Mouse (Mus musculus): ENCODE measurements around the gene Nxpe5. TPM values are rescaled to one million over a fixed set of nuclear protein-coding genes. Genes with fewer than 3 reads are reported as not detected.
"Not testable (repeated sequence)": the region's sequence is repeated elsewhere in the genome, so short reads cannot be mapped to it uniquely, and the experiment has no call there.

Nxpe5 gene
- polyA plus RNA-seq, 1 experiment from 2014 or later = not detected

DNA sequence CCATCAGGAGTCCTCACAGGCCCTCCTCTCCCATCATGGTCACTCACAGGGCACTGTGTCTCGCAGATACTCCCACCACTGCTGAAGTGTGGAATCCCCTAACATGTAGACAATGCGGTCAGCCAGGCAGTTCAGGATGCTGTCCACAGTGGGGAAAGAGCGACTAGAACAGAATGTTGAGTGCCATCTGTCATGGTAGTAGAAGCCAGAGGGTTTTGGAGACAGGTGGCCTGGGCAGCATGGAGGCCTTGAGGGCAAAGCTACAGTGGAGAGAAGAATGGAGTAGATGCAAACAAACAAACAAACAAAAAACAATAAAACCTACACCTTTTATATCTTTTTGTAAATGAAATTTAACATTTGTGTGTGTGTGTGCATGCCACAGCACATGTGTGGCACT, 23.6 kb upstream of the Nxpe5 start:
- Histone ChIP-seq H3K4me3 (ENCODE audit: low read depth, low read length) (no peak overlapping the region), H3K27ac (replicated peaks; ENCODE audit: low read depth, low read length) (no peak overlapping the region), H3K9me3 (ENCODE audit: control insufficient read depth, low read length) (0 out of 2 replicates have a peak, but pooled peaks cover 5% of the 10 kb centered on the region), H3K27me3 (replicated peaks; ENCODE audit: control insufficient read depth, insufficient read depth, low read length) (no peaks in the 10 kb centered on the region), H3K4me2 (ENCODE audit: low read depth, low read length) (no peak overlapping the region), H3K9ac (ENCODE audit: low read depth, low read length) (no peak overlapping the region), H3K4me1 (ENCODE audit: control insufficient read depth, insufficient read depth, low read length) (no peaks in the 10 kb centered on the region), H3K36me3 (ENCODE audit: control insufficient read depth, insufficient read depth, low read length) (no peaks in the 10 kb centered on the region)
- ATAC-seq (ENCODE audit: low read depth) (no peak), DNase-seq (ENCODE audit: low spot score) (no peak)
- 84% methylated on average over 3 of the region's 3 CpGs for WGBS

DNA sequence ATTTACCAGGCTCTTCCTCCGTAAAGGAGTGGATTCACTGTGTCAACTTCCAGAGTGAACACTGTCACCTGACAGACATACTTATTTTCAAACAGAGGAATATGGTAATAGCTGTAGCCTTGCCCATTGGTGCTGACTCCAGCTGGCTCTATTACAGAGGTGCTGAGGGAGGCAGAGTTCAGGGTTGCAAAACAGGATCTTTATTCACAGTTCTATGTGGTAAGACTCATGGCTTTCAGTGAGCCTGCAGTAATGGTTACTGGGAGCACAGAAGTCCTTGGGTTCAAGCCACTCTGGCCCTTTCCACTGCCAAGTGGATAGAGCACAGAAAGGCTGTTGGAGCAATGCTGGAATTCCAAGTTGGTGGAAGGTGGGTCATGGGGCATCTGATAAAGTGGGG, 18.4 kb upstream of the Nxpe5 start:
- Histone ChIP-seq H3K27ac (replicated peaks; ENCODE audit: low read depth, low read length) (no peak overlapping the region), H3K9me3 (ENCODE audit: control insufficient read depth, low read length) (0 out of 2 replicates have a peak, but pooled peaks cover 5% of the 10 kb centered on the region), H3K36me3 (ENCODE audit: control insufficient read depth, insufficient read depth, low read length) (no peaks in the 10 kb centered on the region), H3K9ac (ENCODE audit: low read depth, low read length) (no peak overlapping the region), H3K27me3 (replicated peaks; ENCODE audit: control insufficient read depth, insufficient read depth, low read length) (no peaks in the 10 kb centered on the region), H3K4me1 (ENCODE audit: control insufficient read depth, insufficient read depth, low read length) (no peaks in the 10 kb centered on the region), H3K4me3 (ENCODE audit: low read depth, low read length) (no peak overlapping the region), H3K4me2 (ENCODE audit: low read depth, low read length) (no peak overlapping the region)
- DNase-seq (ENCODE audit: low spot score) (no peak), ATAC-seq (ENCODE audit: low read depth) (no peak)
- WGBS = 86% methylated on average over 1 of the region's 1 CpGs

DNA sequence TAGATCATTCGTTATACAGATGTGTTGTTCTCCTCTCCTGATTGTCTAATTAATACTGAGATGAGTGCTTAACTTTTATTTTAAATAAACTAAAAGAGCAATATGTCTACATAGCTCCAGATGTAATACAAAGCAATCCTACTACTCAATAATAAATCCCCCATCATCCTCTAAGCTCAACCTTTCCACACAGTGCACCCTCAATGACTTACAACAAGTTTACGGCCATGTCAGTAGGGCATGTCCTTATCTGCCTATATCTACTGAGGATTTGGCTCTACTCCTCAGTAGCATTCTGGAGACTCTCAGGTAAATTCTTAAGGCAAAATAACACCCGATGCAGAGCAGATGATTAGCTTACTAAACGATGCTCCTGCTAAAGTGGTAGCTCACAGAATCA, 17.8 kb upstream of the Nxpe5 start:
- no peak overlapping the region for H3K9ac ChIP-seq (ENCODE audit: low read depth, low read length)
- ATAC-seq (ENCODE audit: low read depth) = no peak
- no peak for DNase-seq (ENCODE audit: low spot score)
- no peak overlapping the region for H3K4me2 ChIP-seq (ENCODE audit: low read depth, low read length)
- no peaks in the 10 kb centered on the region for H3K4me1 ChIP-seq (ENCODE audit: control insufficient read depth, insufficient read depth, low read length)
- no peak overlapping the region for H3K4me3 ChIP-seq (ENCODE audit: low read depth, low read length)
- no peaks in the 10 kb centered on the region for H3K27me3 ChIP-seq (replicated peaks; ENCODE audit: control insufficient read depth, insufficient read depth, low read length)
- 83% methylated on average over 4 of the region's 4 CpGs for WGBS
- H3K9me3 ChIP-seq (ENCODE audit: control insufficient read depth, low read length) = 0 out of 2 replicates have a peak, but pooled peaks cover 5% of the 10 kb centered on the region
- no peaks in the 10 kb centered on the region for H3K36me3 ChIP-seq (ENCODE audit: control insufficient read depth, insufficient read depth, low read length)
- no peak overlapping the region for H3K27ac ChIP-seq (replicated peaks; ENCODE audit: low read depth, low read length)

- not testable (repeated sequence) for ATAC-seq (ENCODE audit: low read depth); H3K9ac ChIP-seq (ENCODE audit: low read depth, low read length); H3K27ac ChIP-seq (replicated peaks; ENCODE audit: low read depth, low read length); H3K27me3 ChIP-seq (replicated peaks; ENCODE audit: control insufficient read depth, insufficient read depth, low read length); H3K9me3 ChIP-seq (ENCODE audit: control insufficient read depth, low read length); H3K4me1 ChIP-seq (ENCODE audit: control insufficient read depth, insufficient read depth, low read length); DNase-seq (ENCODE audit: low spot score); H3K4me2 ChIP-seq (ENCODE audit: low read depth, low read length); H3K36me3 ChIP-seq (ENCODE audit: control insufficient read depth, insufficient read depth, low read length); H3K4me3 ChIP-seq (ENCODE audit: low read depth, low read length)
- WGBS = 92% methylated on average over 13 of the region's 13 CpGs
Observed at GRCm38 (mm10) chr5:138216632-138217031, 9.1 kb upstream of the Nxpe5 start.

DNA sequence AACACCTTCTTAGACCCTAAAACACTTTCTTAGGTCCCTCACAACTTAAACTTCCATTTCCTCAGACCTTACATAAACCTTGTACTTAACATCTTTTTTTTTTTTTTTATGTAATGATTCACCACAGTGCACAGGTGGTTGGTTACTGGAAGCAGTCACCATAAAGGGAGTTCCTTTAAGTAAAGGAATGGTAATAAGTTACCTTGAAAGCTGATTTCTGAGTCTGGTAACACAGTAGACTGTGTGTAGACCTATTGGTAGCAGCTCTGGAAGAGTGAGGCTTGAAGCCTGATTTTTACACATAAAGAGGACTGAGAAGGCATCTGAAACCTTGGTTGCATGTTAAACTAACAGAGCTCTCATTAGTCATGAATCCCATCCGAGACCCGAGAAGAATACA, 5.8 kb upstream of the Nxpe5 start:
- DNase-seq (ENCODE audit: low spot score) (no peak), ATAC-seq (ENCODE audit: low read depth) (no peak)
- Histone ChIP-seq H3K9ac (ENCODE audit: low read depth, low read length) (no peak overlapping the region), H3K9me3 (ENCODE audit: control insufficient read depth, low read length) (peaks cover 5% of the 10 kb centered on the region; the same call in 1 of the 2 replicates), H3K27ac (replicated peaks; ENCODE audit: low read depth, low read length) (no peak overlapping the region), H3K4me3 (ENCODE audit: low read depth, low read length) (no peak overlapping the region), H3K4me1 (ENCODE audit: control insufficient read depth, insufficient read depth, low read length) (no peaks in the 10 kb centered on the region), H3K4me2 (ENCODE audit: low read depth, low read length) (no peak overlapping the region), H3K27me3 (replicated peaks; ENCODE audit: control insufficient read depth, insufficient read depth, low read length) (no peaks in the 10 kb centered on the region), H3K36me3 (ENCODE audit: control insufficient read depth, insufficient read depth, low read length) (no peaks in the 10 kb centered on the region)
- 72% methylated on average over 2 of the region's 2 CpGs for WGBS

DNA sequence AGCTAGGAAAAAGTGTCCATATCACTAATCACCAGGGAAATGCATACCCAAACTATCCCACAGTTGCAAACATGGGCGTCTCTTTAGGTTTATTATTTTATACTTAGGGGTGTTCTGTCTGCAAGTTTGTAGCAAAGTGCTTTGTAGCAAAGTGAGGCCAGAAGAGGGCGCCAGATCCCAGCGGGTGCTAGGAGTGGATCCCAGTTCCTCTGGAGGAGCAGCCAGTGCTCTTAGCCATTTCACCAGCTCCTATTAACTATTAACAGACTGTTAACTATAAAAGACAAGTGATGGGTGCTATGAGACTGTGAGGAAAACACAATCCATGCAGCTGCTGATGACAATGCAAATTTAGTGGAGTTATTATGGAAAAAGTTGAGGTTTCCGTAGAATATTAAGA, 3.6 kb upstream of the Nxpe5 start:
- DNase-seq (ENCODE audit: low spot score) (peak; percentile 60), ATAC-seq (ENCODE audit: low read depth) (no peak)
- no peak overlapping the region for H3K27ac ChIP-seq (replicated peaks; ENCODE audit: low read depth, low read length)
- H3K4me3 ChIP-seq (ENCODE audit: low read depth, low read length) = no peak overlapping the region
- no peaks in the 10 kb centered on the region for H3K36me3 ChIP-seq (ENCODE audit: control insufficient read depth, insufficient read depth, low read length)
- H3K4me1 ChIP-seq (ENCODE audit: control insufficient read depth, insufficient read depth, low read length) = no peaks in the 10 kb centered on the region
- no peak overlapping the region for H3K4me2 ChIP-seq (ENCODE audit: low read depth, low read length)
- H3K9ac ChIP-seq (ENCODE audit: low read depth, low read length) = no peak overlapping the region
- WGBS = 22% methylated on average over 4 of the region's 4 CpGs
- no peaks in the 10 kb centered on the region for H3K27me3 ChIP-seq (replicated peaks; ENCODE audit: control insufficient read depth, insufficient read depth, low read length)
- no peaks in the 10 kb centered on the region for H3K9me3 ChIP-seq (ENCODE audit: control insufficient read depth, low read length)

DNA sequence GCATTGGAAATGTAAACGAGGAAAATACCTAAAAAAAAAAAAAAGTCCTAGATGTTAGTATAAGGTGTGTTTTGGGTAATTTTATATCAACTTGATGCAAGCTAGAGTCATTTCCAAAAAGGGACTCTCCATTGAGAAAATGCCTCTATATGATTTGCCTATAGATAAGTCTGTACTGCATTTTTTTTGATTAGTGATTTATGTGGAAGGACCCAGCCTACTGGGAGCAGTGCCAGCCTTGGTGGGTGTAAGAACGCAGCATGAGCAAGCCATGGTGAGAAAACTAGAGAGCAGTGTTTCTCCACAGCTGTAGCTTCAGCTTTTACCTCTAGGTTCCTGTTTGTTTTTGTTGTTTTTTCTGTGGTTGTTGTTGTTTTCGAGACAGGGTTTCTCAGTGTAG, 2.4 kb upstream of the Nxpe5 start:
- no peak overlapping the region for H3K4me2 ChIP-seq (ENCODE audit: low read depth, low read length)
- H3K27ac ChIP-seq (replicated peaks; ENCODE audit: low read depth, low read length) = no peak overlapping the region
- no peak for ATAC-seq (ENCODE audit: low read depth)
- H3K9me3 ChIP-seq (ENCODE audit: control insufficient read depth, low read length) = no peaks in the 10 kb centered on the region
- no peaks in the 10 kb centered on the region for H3K27me3 ChIP-seq (replicated peaks; ENCODE audit: control insufficient read depth, insufficient read depth, low read length)
- no peaks in the 10 kb centered on the region for H3K4me1 ChIP-seq (ENCODE audit: control insufficient read depth, insufficient read depth, low read length)
- no peak overlapping the region for H3K4me3 ChIP-seq (ENCODE audit: low read depth, low read length)
- no peak overlapping the region for H3K9ac ChIP-seq (ENCODE audit: low read depth, low read length)
- 51% methylated on average over 3 of the region's 3 CpGs for WGBS
- no peaks in the 10 kb centered on the region for H3K36me3 ChIP-seq (ENCODE audit: control insufficient read depth, insufficient read depth, low read length)
- DNase-seq (ENCODE audit: low spot score) = no peak

DNA sequence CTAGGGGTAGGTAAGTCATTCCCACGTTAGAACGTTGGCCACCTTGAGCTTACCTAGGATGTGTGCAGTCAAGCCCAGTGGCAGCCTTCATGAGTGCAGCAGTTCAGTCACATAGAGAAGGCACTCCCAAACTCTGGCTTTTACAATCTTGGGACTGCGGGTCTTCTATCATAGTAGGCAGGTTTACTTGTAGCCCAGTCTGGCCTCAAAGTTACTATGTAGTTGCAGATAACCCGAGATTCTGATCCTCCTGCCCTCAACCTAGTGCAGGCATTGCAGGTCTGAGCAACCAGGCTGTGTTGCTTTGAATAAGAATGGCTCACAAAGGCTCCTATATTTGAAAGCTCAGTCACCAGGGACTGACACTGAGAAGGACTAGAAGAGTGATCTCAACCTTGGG, 793 bp downstream of the Nxpe5 start:
- H3K36me3 ChIP-seq (ENCODE audit: control insufficient read depth, insufficient read depth, low read length) = no peaks in the 10 kb centered on the region
- no peak overlapping the region for H3K4me2 ChIP-seq (ENCODE audit: low read depth, low read length)
- no peak overlapping the region for H3K27ac ChIP-seq (replicated peaks; ENCODE audit: low read depth, low read length)
- H3K4me3 ChIP-seq (ENCODE audit: low read depth, low read length) = no peak overlapping the region
- no peaks in the 10 kb centered on the region for H3K27me3 ChIP-seq (replicated peaks; ENCODE audit: control insufficient read depth, insufficient read depth, low read length)
- no peak for DNase-seq (ENCODE audit: low spot score)
- 72% methylated on average over 4 of the region's 4 CpGs for WGBS
- no peaks in the 10 kb centered on the region for H3K9me3 ChIP-seq (ENCODE audit: control insufficient read depth, low read length)
- H3K9ac ChIP-seq (ENCODE audit: low read depth, low read length) = no peak overlapping the region
- no peaks in the 10 kb centered on the region for H3K4me1 ChIP-seq (ENCODE audit: control insufficient read depth, insufficient read depth, low read length)
- no peak for ATAC-seq (ENCODE audit: low read depth)

DNA sequence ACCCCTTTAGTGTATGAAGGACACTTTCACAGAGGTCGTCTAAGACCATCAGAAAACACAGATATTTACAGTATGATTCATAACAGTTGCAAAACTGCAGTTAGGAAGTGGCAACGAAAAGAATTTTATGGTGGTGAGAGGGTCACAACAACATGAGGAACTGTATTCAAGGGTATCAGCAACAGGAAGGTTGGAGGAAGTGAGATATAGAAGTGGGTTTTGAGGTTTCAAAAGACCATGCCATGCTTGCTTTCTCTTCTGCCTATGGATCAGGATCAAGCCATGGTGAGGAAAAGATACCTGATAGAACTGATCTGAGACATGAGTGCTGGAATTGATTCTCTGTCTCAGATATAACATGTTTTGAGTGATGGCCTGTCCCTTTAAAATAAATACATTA, 1.7 kb downstream of the Nxpe5 start:
- Histone ChIP-seq H3K27me3 (replicated peaks; ENCODE audit: control insufficient read depth, insufficient read depth, low read length) (no peaks in the 10 kb centered on the region), H3K4me2 (ENCODE audit: low read depth, low read length) (no peak overlapping the region), H3K9ac (ENCODE audit: low read depth, low read length) (no peak overlapping the region), H3K4me3 (ENCODE audit: low read depth, low read length) (no peak overlapping the region), H3K27ac (replicated peaks; ENCODE audit: low read depth, low read length) (no peak overlapping the region), H3K9me3 (ENCODE audit: control insufficient read depth, low read length) (no peaks in the 10 kb centered on the region), H3K4me1 (ENCODE audit: control insufficient read depth, insufficient read depth, low read length) (no peaks in the 10 kb centered on the region), H3K36me3 (ENCODE audit: control insufficient read depth, insufficient read depth, low read length) (no peaks in the 10 kb centered on the region)
- 63% methylated on average over 2 of the region's 2 CpGs for WGBS
- DNase-seq (ENCODE audit: low spot score) (no peak), ATAC-seq (ENCODE audit: low read depth) (no peak)

Measured in embryonic facial prominence, embryonic 14.5 days (tissue).